Mouse (Mus musculus) mature B cell (primary cell): ENCODE data around the gene Cfap100.

Experiments
- in situ Hi-C: fragments of 300-500 bp; cut with MboI; formaldehyde crosslinking; loops from 2 replicates; pipeline ENCODE4 v1.14.3; 2019

Cfap100 gene

GRCm38 (mm10) chr6:90428380-90428974 lies at the start of gene Cfap100:
Gene Cfap100, minus strand, starts transcription at chr6:90428797.
- in situ Hi-C loops, result no loop called here

- in situ Hi-C loops, result no loop called here
These were observed 48.4 kb upstream of the Cfap100 start for GRCm38 (mm10) chr6:90476941-90477518.

GRCm38 (mm10) chr6:90475854-90476212 lies 47.2 kb upstream of the Cfap100 start:
- in situ Hi-C loops, result no loop called here

GRCm38 (mm10) chr6:90475176-90475853 lies 46.7 kb upstream of the Cfap100 start:
- in situ Hi-C loops, result no loop called here

GRCm38 (mm10) chr6:90474361-90474750 lies 45.8 kb upstream of the Cfap100 start:
- in situ Hi-C loops, result no loop called here

- in situ Hi-C loops, result no loop called here
These were observed 45.2 kb upstream of the Cfap100 start for GRCm38 (mm10) chr6:90473630-90474360.

GRCm38 (mm10) chr6:90472697-90473096 lies 44.1 kb upstream of the Cfap100 start:
- in situ Hi-C loops, result no loop called here

GRCm38 (mm10) chr6:90472079-90472478 lies 43.5 kb upstream of the Cfap100 start:
- in situ Hi-C loops, result no loop called here

GRCm38 (mm10) chr6:90470947-90471541 lies 42.4 kb upstream of the Cfap100 start:
- in situ Hi-C loops, result no loop called here

- in situ Hi-C loops, result no loop called here
These were observed 41.7 kb upstream of the Cfap100 start for GRCm38 (mm10) chr6:90470255-90470654.

GRCm38 (mm10) chr6:90469041-90469440 lies 40.4 kb upstream of the Cfap100 start:
- in situ Hi-C loops, result no loop called here

GRCm38 (mm10) chr6:90468216-90468615 lies 39.6 kb upstream of the Cfap100 start:
- in situ Hi-C loops, result no loop called here

- in situ Hi-C loops, result no loop called here
These were observed 38.3 kb upstream of the Cfap100 start for GRCm38 (mm10) chr6:90466847-90467410.

GRCm38 (mm10) chr6:90466079-90466478 lies 37.5 kb upstream of the Cfap100 start:
- in situ Hi-C loops, result no loop called here

GRCm38 (mm10) chr6:90465028-90465640 lies 36.5 kb upstream of the Cfap100 start:
- in situ Hi-C loops, result no loop called here

- in situ Hi-C loops, result no loop called here
These were observed 35.4 kb upstream of the Cfap100 start for GRCm38 (mm10) chr6:90463890-90464421.

- in situ Hi-C loops, result no loop called here
These were observed 34.7 kb upstream of the Cfap100 start for GRCm38 (mm10) chr6:90463228-90463862.

GRCm38 (mm10) chr6:90462841-90463227 lies 34.2 kb upstream of the Cfap100 start:
- in situ Hi-C loops, result no loop called here

- in situ Hi-C loops, result no loop called here
These were observed 33.6 kb upstream of the Cfap100 start, which contains the start of gene Klf15 for GRCm38 (mm10) chr6:90462181-90462706. Gene Klf15, plus strand, starts transcription at chr6:90462576.

GRCm38 (mm10) chr6:90461771-90462170 lies 33.2 kb upstream of the Cfap100 start:
- in situ Hi-C loops, result no loop called here
